Mouse (Mus musculus): ENCODE measurements around the gene Orai1.
"Not testable (repeated sequence)": the region's sequence is repeated elsewhere in the genome, so short reads cannot be mapped to it uniquely, and the experiment has no call there.

Gene Orai1

DNA sequence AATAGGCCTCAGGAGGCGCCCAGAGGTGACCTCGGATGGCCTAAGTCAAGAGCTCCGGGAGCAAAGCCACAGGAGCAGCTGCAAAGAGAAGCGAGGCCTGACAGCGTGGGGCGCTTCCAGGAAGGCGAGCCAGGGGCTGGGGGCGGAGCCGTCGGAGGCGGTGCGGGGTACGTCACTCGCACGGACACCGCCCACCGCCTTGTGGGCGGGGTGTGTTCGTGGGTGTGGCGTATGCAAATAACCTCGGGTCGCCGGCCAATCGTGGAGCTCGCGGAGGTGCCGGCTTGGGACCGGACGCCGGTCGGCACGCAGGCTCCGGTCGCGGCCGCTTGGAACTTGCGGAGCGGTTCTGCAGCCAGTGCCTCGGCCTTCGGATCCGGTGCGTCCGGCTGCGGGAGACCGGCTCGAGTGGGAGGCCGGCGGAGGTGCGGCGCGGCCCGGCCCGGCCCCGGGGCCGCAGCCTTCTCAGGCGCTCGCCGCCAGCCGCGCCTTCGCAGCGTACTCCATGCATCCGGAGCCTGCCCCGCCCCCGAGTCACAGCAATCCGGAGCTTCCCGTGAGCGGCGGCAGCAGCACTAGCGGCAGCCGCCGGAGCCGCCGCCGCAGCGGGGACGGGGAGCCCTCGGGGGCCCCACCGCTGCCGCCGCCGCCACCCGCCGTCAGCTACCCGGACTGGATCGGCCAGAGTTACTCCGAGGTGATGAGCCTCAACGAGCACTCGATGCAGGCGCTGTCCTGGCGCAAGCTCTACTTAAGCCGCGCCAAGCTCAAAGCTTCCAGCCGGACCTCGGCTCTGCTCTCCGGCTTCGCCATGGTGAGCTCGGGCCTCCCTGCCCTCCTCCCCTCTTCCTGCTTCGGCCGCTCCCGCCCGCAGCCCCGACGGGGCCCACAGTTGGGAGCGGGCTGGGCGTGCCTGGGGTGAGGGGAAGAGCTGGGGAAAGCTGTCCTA lies at the start of gene Orai1:
TSS of gene Orai1 (plus strand) at position 322 of the 949 bp plus-strand sequence.
- peak; percentile 99 for DNase-seq (ENCODE audit: low read depth)

DNA sequence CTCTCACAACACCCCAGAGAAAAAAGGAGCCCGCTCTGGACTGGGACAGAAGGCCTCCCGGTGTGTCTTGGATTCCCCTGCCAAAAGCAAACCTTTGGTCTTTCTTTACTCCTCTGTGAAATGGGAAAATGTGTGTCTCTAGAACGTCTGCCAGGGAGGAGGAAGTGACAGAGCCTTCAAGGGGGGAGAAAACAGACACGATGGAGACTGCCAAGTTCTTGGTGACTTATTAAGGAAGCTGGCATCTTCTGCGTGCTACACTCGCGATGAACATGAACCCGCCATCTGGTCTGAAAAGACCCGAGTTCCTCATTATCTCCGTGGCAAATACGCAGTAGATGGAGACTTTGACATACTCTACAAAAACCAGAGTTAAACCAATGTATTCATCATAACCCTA lies 49.4 kb upstream of the Orai1 start:
- no peak for DNase-seq (ENCODE audit: low read depth)

DNA sequence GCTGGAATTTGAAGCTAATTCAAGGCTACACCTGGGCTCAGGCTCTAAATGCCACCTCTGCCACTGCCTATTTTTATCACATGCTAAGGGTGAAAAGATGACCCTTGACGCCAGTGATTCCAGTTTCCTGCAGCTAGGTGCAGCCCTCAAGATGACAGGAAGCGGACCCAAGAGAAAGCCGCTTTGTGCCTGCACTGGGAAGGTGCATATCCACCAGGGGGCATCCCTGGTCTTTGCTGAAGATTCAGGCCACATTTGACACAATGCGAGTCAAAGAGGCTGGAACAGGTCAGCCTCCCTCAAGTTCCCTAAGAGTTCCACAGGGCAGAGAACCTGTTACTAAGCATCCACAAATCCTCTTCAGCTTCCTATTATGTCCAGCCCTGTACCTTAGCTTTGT lies 46.6 kb upstream of the Orai1 start:
- DNase-seq (ENCODE audit: low read depth), result peak; percentile 92

GRCm38 (mm10) chr5:122970056-122970455 lies 44.8 kb upstream of the Orai1 start:
- no peak for DNase-seq (ENCODE audit: low read depth)

GRCm38 (mm10) chr5:122971438-122971837 lies 43.4 kb upstream of the Orai1 start:
- no peak for DNase-seq (ENCODE audit: low read depth)

DNA sequence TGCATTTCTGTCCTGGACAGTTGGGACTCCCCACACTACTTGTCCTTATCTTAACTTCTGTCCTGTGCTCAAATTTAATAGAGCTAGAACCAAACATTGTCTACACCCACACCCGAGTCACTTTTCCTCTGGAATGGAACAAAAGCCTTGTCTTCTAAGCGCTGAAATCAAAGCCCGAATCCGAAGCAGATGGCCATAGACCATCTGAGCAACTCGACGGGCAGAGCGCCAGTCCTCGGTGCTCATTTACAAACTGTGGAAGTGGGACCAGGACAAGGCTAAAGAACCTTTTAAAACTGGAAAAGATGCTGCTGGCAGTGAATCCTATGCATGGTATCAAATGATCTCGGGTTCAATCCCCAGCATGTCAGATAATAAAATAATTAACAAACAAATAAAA lies 42.8 kb upstream of the Orai1 start:
- DNase-seq (ENCODE audit: low read depth), result no peak

DNA sequence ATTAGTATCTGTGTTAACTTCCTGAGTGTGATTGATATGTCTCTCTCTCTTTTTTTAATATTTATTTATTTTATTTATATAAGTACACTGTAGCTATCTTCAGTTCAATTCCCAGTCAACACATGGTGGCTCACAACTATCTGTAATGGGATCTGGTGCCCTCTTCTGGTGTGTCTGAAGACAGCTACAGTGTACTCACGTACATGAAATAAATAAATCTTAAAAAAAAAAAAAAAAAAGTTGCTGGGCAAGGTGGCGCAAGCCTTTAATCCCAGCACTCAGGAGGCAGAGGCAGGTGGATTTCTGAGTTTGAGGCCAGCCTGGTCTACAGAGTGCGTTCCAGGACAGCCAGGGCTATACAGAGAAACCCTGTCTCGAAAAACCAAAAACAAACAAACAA lies 40.2 kb upstream of the Orai1 start:
- DNase-seq (ENCODE audit: low read depth), result not testable (repeated sequence)

DNA sequence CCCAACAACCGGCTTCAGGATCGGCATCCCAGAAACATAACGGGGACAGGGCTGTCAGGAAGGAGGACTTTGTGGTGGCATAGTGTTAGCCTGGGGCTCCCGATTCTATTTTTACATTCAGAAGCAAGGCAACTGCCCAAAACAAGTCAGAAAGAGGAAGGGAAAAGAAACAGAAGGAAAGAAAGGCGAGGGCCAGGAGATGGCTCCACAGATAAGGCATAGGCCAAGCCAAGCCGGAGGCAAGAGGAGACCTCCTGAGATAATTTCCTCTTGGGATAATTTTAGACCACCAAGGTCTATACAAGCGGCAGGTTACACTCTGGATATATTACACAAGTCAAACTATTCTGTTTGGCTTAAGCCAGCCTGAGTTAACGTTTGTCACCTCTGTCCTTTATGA lies 35.9 kb upstream of the Orai1 start:
- no peak for DNase-seq (ENCODE audit: low read depth)

DNA sequence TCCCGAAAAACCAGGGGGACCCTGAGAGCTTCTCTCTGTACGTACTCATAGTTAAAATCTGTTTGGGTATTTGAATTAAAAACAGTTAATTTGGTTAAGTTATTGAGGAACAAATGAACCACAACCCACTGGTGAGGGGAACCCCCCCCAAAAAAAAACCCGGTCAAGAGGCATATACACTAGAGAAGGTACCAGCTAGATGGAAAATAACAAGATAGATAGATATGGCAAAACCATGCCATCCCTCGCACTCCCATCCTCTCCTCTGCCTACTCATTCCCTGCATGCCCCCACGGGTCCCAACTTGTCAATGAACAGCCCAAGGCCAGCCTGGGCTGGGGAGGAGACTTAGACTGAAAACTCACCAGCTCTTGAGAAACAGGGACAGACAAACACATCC lies 30.4 kb upstream of the Orai1 start:
- no peak for DNase-seq (ENCODE audit: low read depth)

DNA sequence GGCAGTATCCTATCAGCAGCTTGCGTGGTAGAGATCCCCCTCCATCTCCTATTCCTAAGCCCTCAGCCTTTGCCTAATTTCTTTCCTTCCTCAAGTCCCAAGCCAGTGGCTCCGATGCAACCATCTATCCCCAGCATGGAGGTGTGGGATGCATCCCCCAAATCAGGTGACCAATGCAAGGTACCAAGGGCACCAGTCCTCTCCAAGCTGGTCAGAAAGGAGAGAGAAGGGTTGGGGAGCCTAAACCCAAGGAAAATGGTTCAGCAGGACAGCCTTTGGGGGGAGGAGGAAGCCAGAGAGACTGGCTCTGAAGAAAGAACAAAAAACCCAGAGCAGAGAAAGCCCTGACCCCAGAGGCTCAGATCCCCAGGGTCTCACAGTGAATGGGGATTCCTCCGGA lies 29.6 kb upstream of the Orai1 start:
- no peak for DNase-seq (ENCODE audit: low read depth)

DNA sequence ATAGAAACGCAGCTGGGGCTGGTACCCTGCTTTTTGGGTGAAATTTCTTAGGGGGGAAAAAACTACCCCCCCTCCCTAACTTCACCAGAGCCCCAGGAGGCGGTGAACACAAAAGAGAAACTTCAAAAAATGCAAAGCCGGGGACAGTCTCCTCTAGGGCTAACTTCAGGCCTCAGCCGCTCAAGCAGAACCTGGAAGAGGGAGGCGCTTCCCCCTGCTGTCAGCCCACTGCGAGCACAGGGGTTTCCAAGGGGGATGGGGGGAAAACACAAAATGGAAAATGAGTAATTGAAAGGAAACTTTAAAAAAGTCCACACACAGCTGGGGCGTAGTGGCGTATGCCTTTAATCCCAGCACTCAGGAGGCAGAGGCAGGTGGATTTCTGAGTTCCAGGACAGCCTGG lies 28.8 kb upstream of the Orai1 start:
- peak; percentile 42 for DNase-seq (ENCODE audit: low read depth)

DNA sequence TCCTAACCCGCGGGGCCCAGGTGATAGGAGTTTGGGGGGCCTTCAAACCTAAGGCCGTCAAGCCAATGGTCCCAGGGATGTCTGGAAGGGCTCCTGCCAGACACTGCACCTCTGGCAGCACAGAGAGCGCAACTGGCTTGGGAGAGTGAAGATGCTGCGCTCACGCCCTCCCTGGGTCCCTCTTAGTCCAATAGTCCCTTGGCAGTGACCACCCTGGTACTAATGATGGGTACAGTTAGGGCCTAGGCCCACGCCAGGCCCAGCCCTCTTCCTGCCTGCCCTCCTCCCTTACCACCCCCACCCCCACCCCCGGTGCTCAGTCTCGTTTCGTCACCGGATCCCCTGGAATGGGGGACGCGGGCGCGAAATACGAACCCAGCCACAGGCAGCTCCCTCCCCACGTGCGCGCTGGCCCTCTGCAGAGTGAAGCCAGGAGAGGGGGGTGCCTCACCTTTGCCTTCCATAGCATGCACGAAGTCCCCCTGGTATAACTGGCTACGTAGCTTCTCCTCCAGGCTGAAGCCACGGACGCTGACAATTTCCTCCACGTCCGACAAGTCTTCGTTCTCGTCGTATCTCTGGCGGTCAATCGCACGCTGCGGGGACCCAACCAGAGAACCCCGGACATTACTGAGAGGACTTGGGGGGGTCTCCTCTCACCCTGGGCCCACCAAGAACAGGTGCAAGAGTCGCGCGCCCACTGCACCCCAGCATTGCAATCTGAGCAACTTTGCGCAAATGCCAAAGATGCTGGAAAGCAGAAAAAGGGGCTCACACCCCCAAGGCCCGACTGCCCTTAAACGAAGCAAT lies 27.5 kb upstream of the Orai1 start:
- peak; percentile 62 for DNase-seq (ENCODE audit: low read depth)

DNA sequence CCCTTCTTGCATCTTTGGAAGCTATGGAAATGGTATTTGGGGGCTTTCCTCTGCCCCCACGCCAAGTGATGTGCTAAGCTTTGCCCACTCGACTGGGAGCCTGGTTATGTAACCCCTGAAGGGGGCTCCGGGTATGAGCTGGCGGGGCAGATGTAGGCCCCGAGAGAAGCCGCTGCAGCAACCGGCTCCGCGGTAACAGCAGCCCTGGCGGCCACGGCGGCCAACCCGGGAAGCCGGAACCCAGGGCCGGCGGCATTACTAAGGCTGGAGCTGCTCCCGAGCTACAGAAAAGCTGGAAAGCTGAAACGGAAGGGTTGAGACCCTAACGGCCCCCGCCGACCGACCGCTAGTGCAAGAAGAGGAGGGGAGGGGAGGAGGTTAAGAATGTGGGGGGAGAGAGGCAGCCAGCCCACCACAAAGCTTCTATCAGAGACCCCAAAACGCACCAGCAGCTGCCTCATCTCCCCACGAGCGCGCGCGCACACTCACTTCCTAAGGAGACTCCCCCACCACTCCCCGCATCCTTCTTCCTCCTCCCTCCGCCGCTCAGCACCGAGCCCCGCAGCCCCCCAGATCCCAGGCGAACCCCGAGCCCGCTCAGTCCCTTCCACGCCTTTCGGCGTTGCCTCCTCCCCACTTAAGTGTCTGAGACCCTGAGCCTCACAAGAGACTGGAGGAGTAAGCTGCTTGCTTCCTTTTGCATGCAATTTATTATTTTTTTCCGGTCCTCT lies 26.7 kb upstream of the Orai1 start:
- DNase-seq (ENCODE audit: low read depth), result peak; percentile 69

GRCm38 (mm10) chr5:122989001-122989525 lies 25.8 kb upstream of the Orai1 start:
- peak; percentile 94 for DNase-seq (ENCODE audit: low read depth)

DNA sequence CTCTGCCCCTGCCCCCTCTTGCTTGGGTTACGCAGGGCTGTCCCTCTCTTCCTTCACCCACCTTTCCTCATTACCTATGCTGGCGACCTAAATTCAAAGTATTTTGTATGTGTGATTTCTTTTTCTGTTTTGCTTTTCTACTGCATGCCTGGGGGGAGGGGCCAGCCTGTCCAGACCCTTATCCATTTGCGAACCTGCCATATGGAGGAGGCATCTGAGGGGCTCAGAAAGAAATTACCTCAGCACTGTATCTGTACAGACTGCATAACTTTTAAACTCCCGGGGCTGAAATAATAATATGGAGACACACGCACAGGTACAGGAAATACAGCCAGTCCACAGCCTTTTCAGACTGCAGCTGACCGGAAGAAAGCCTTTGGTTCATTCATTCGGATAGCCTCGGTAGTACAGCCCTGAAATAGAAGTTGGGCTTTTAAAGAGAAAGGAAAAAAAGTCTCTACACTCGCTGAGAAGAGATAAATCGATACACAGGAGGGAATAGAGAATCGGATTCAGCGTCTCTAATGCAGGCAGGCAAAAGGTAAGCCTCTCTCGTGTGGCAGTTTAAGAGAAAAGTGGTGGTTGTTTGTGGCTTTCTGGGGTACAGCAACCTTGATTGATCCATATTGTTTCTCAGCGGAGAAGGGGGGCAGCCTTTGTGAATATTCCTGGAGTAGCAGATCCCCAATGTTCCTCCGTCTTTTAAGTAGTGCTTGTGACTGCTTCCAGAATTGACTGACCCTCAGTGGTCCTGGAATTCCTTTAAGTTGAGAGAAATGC lies 25.1 kb upstream of the Orai1 start, which contains the start of gene Kdm2b:
TSS of gene Kdm2b (minus strand) at position 273 of the 780 bp plus-strand sequence.
- peak; percentile 77 for DNase-seq (ENCODE audit: low read depth)

- peak; percentile 96 for DNase-seq (ENCODE audit: low read depth)
These were observed 24.3 kb upstream of the Orai1 start for GRCm38 (mm10) chr5:122990411-122991160.

- peak; percentile 45 for DNase-seq (ENCODE audit: low read depth)
These were observed 23.4 kb upstream of the Orai1 start for GRCm38 (mm10) chr5:122991350-122992004.

GRCm38 (mm10) chr5:122993811-122994210 lies 21.1 kb upstream of the Orai1 start:
- DNase-seq (ENCODE audit: low read depth), result peak; percentile 35

DNA sequence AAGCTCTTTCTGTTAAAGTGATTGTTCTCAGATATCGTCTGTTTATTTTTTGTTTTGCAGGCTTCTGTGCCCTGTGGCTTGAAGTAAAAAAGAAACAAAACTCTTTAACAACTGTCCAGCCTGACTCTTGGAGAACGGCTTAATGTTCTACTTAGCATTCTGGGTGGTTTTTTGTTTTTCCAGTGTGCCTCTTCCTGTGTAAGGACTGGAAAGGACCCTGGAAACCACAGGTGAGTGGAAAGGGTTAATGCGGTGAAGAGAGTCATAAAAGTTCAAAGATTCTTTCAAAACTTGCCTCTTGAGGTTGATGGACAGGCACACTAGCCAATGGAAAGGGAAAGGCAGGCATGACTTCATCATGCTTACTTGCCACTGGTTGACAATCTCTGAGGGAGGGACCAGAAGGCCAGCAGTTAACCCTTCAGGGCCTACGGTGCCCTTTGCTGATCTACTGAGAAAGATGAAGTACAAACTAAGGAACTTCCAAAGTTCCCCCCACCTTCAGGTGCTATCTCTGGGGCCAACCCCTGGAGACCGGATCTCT lies 20.5 kb upstream of the Orai1 start:
- DNase-seq (ENCODE audit: low read depth), result peak; percentile 97

DNA sequence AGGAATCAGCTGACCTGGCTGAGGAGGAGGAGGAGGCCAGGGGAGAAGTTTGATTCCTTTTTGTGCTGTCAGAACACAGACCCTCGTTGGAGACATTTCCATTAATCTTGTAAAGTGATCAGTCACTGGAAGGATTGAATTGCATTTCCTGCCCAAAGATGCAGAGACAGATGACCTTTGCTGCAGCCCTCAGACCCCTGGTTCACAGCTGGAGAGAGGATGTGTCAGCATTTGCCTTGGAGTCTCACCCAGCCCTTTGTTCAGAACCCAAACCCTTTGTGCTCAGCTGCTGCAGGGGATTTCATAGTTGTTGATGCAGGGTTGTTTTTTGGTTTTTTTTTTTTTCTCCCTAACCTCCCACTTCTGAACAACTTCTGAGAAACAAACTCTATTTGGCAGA lies 20.0 kb upstream of the Orai1 start:
- no peak for DNase-seq (ENCODE audit: low read depth)
